Mouse (Mus musculus) ES-E14 (cell line): ENCODE measurements around the gene Npas3. TPM values are rescaled to one million over a fixed set of nuclear protein-coding genes. Genes with fewer than 3 reads are reported as not detected.

Source experiments
- DNase-seq: peaks from one replicate; pipeline ENCODE4 v3.0.0-alpha.2; 2013; ENCODE audit warnings: low read depth, low spot score
- H3K27ac ChIP-seq: 2 replicates; pipeline ENCODE4 v1.5.1; 2012; ENCODE audit warnings: low read depth, mild to moderate bottlenecking, low read length, moderate library complexity, mixed read lengths; ENCODE audit not compliant: poor library complexity, insufficient read depth, severe bottlenecking
- H3K36me3 ChIP-seq: 2 replicates; pipeline ENCODE4 v1.6.1; 2012; ENCODE audit warnings: mild to moderate bottlenecking, low read length, moderate library complexity, mixed read lengths; ENCODE audit not compliant: control insufficient read depth, poor library complexity, insufficient read depth, severe bottlenecking
- H3K4me1 ChIP-seq, 2 experiments: fragments of 150-350 bp in 1 of 2; sonication (generic) in 1 of 2; 2 replicates each; pipeline ENCODE4 v1.6.1; 2012; ENCODE audit warnings: low read length in 2 of 2, mild to moderate bottlenecking in 1 of 2, mixed read lengths in 1 of 2; ENCODE audit not compliant: control insufficient read depth in 2 of 2, insufficient read depth in 2 of 2, poor library complexity in 1 of 2
- H3K4me3 ChIP-seq, 2 experiments: fragments of 150-350 bp in 1 of 2; sonication (generic) in 1 of 2; 2 replicates each; pipeline ENCODE4 v1.5.1; 2012; ENCODE audit warnings: low read length in 2 of 2, low read depth in 1 of 2, mild to moderate bottlenecking in 1 of 2, mixed read lengths in 1 of 2; ENCODE audit not compliant: insufficient read depth in 1 of 2, poor library complexity in 1 of 2, severe bottlenecking in 1 of 2
- H3K9ac ChIP-seq: 2 replicates; pipeline ENCODE4 v1.6.1; 2012; ENCODE audit warnings: low read depth, mild to moderate bottlenecking, low read length, mixed read lengths; ENCODE audit not compliant: poor library complexity, insufficient read depth, severe bottlenecking
- H3K9me3 ChIP-seq: fragments of 150-350 bp; sonication (generic); 2 replicates; pipeline ENCODE4 v1.6.1; 2012; ENCODE audit warnings: low read depth, mild to moderate bottlenecking, low read length; ENCODE audit not compliant: control insufficient read depth, insufficient read depth
- CHD2 ChIP-seq: IDR thresholded peaks from 2 replicates; pipeline ENCODE4 v1.6.1; 2014; ENCODE audit warnings: mild to moderate bottlenecking, low read depth, low read length, inconsistent platforms
- HCFC1 ChIP-seq: IDR thresholded peaks from 2 replicates; pipeline ENCODE4 v1.6.1; 2012; ENCODE audit warnings: low read length, inconsistent platforms, borderline replicate concordance; ENCODE audit not compliant: insufficient read depth
- MAFK ChIP-seq: IDR thresholded peaks from 2 replicates; pipeline ENCODE4 v1.6.1; 2014; ENCODE audit warnings: mild to moderate bottlenecking, low read depth, low read length, inconsistent platforms; ENCODE audit not compliant: insufficient read depth
- ZC3H11A ChIP-seq: IDR thresholded peaks from 2 replicates; pipeline ENCODE4 v1.6.1; 2012; ENCODE audit warnings: low read depth, mild to moderate bottlenecking, inconsistent platforms, low read length, borderline replicate concordance
- ZNF384 ChIP-seq: IDR thresholded peaks from 2 replicates; pipeline ENCODE4 v1.6.1; 2012; ENCODE audit warnings: low read depth, low read length, inconsistent platforms
- in situ Hi-C, 2 experiments: fragments of 600-800 bp; cut with MboI; formaldehyde crosslinking; loops; one replicate each; pipeline ENCODE4 v1.15.1; 2025; ENCODE audit warnings: low sequenced_read_pairs in 2 of 2, inconsistent platforms in 1 of 2; ENCODE audit not compliant: unreplicated experiment in 2 of 2
- total RNA-seq: library from RNA; depleted of rRNA; stranded (reverse); fragments of 300-350 nt; gene quantifications from 2 replicates; pipeline ENCODE4 v1.2.3, GENCODE M21; 2012

Npas3 gene
- total RNA-seq, 1 experiment: 1.2 TPM

DNA sequence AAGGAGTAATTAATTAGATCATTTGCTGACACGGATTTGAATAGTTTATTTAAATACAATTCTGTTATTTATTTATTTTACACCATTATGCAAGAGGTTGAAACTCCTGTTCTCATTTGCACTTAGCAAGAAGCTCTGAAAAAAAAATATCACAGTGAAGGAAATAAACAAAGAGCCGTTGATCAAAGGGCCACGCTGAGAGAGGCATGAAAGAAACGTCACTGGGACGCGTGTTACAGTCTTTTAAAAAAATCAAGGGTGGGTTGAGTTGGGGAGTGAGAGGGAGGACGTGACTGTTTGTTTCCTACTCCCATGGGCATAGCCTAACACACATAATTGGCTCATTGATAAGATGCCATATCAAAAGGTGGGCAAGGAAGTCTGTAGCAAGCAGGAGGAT, 505.8 kb downstream of the Npas3 start:
- no peak overlapping the region for H3K4me3 ChIP-seq
- H3K9ac ChIP-seq: no peak overlapping the region
- H3K9me3 ChIP-seq: no peaks in the 10 kb centered on the region
- DNase-seq: no peak
- H3K4me1 ChIP-seq: no peaks in the 10 kb centered on the region
- TF ChIP-seq MAFK: no peak
- TF ChIP-seq CHD2: no peak
- no peak for TF ChIP-seq HCFC1
- no peak for TF ChIP-seq ZC3H11A
- TF ChIP-seq ZNF384: no peak
- H3K36me3 ChIP-seq: no peaks in the 10 kb centered on the region
- in situ Hi-C loops: no loop called here
- H3K27ac ChIP-seq: no peak overlapping the region

DNA sequence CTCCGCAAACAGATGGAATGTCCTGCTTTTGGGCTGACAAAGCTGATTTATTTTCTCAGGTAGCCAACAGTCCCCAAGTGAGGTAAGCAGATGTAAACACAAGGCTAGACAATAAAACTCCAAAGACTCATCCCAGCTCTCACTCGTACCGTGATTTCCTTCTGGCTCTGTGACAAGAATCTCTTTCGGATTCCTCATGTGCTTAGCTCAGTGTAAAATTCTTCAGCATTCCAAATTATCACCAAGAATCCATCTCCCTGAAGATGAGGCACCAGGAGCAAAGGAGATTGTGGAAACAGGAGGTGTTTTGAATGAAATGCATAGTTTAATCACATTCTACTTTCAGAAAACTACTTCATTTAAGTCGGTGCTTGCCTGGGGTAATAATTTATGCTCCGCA, 509.2 kb downstream of the Npas3 start:
- H3K9me3 ChIP-seq: no peaks in the 10 kb centered on the region
- H3K9ac ChIP-seq: no peak overlapping the region
- no peaks in the 10 kb centered on the region for H3K4me1 ChIP-seq
- no peak for DNase-seq
- no peak overlapping the region for H3K27ac ChIP-seq
- in situ Hi-C loops: no loop called here
- no peak overlapping the region for H3K4me3 ChIP-seq
- TF ChIP-seq MAFK (no peak), ZC3H11A (no peak), HCFC1 (no peak), ZNF384 (no peak), CHD2 (no peak)
- H3K36me3 ChIP-seq: no peaks in the 10 kb centered on the region

DNA sequence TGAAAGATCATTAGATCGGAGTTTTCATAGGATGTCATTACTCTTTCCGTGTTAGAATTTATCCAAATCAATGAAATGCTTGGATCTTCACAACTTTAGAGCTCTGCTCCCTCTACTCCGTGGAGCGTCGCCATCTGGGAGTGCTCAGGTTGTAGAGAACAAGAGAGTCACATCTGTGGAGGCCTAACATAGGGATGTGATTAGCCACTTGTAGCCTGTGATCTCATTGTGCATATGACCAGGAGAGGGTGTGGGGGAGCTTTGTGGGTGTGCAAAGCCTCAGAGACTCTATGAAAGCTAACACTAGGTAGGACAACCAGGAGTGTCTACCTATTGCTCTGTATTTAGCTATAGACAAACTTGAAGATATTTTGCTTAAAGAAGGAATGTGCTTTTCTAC, 509.9 kb downstream of the Npas3 start:
- no peak for DNase-seq
- H3K9ac ChIP-seq: no peak overlapping the region
- TF ChIP-seq ZNF384 (no peak), ZC3H11A (no peak), CHD2 (no peak), HCFC1 (no peak), MAFK (no peak)
- H3K36me3 ChIP-seq: no peaks in the 10 kb centered on the region
- H3K4me1 ChIP-seq: no peaks in the 10 kb centered on the region
- H3K27ac ChIP-seq: no peak overlapping the region
- H3K4me3 ChIP-seq: no peak overlapping the region
- H3K9me3 ChIP-seq: no peaks in the 10 kb centered on the region
- in situ Hi-C loops: no loop called here

DNA sequence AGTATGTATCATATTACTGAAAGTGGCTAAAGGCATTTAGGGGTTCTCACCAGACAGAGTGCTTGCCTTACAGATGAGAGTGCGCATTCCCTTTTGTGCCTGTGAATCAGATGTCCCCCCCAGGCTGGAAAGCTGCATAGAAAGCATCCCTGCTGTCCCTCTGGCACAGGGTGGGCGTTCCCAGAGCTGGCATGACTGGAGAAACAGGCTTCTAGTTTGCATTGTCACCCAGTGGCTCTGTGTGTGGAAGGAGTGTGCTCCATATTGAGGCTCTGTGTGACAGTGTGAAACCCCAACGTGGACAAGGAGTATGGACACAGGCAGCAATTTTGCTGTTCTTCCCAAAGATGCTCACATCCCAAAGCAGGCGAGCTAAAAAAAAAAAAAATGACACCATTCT, 515.7 kb downstream of the Npas3 start:
- no peak overlapping the region for H3K4me3 ChIP-seq
- no peaks in the 10 kb centered on the region for H3K4me1 ChIP-seq
- no peak for DNase-seq
- no peaks in the 10 kb centered on the region for H3K36me3 ChIP-seq
- H3K9ac ChIP-seq: no peak overlapping the region
- TF ChIP-seq CHD2: no peak
- no peak for TF ChIP-seq MAFK
- TF ChIP-seq ZC3H11A: no peak
- no peak for TF ChIP-seq HCFC1
- in situ Hi-C loops: no loop called here
- no peaks in the 10 kb centered on the region for H3K9me3 ChIP-seq
- no peak overlapping the region for H3K27ac ChIP-seq

DNA sequence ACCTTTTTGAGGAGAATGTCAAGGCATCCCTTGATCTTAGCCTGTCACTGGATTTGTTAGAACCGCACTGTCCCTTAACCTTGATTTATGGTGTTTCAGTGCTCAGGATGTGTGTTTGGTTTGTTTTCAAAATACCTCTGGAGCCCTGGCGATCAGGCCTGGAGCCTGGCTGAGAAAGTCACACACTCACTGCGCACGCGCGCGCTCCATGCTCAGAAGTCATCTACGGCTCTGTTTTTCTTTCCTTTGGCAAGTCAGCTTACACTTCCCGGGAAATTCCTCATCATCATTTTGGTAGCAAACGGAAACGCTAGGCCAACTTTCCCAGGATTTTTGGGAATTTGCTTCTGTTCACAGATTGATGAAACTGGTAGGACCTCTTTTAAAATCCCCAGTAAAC, 519.9 kb downstream of the Npas3 start:
- no peaks in the 10 kb centered on the region for H3K4me1 ChIP-seq
- no peak for DNase-seq
- no peaks in the 10 kb centered on the region for H3K36me3 ChIP-seq
- H3K9me3 ChIP-seq: no peaks in the 10 kb centered on the region
- H3K4me3 ChIP-seq: no peak overlapping the region
- no peak for TF ChIP-seq ZNF384
- TF ChIP-seq ZC3H11A: no peak
- no peak for TF ChIP-seq MAFK
- no peak for TF ChIP-seq HCFC1
- TF ChIP-seq CHD2: no peak
- no peak overlapping the region for H3K27ac ChIP-seq
- in situ Hi-C loops: no loop called here
- no peak overlapping the region for H3K9ac ChIP-seq
